Mouse (Mus musculus) adrenal gland, adult 2 months (tissue): ENCODE measurements around the gene Pgr15l. TPM values are rescaled to one million over a fixed set of nuclear protein-coding genes. Genes with fewer than 3 reads are reported as not detected.

Experiments
- DNase-seq: peaks from one replicate; pipeline ENCODE4 v3.0.0; 2021
- long read RNA-seq: library from polyadenylated mRNA; stranded (forward); transcript quantifications from one replicate; pipeline ENCODE4 v2.0.0, GENCODE M21; 2021
- polyA plus RNA-seq: library from polyadenylated mRNA; depleted of rRNA; stranded (reverse); fragments of >200 nt; gene quantifications from 2 replicates; pipeline ENCODE4 v1.2.3, GENCODE M21; 2012; rRNA removed
- total RNA-seq, 2 experiments: library from RNA; stranded (reverse); gene quantifications; 2 replicates each; pipeline ENCODE4 v1.2.3; 2021

The Pgr15l gene
- total RNA-seq (under 1 TPM in 1 of 2 experiments, not detected in 1; 0.09 TPM), polyA plus RNA-seq (not detected in 2 replicates)
- long read RNA-seq, result 0 reads

GRCm38 (mm10) chrX:97072369-97072768 lies at the start of gene Pgr15l:
Gene Pgr15l, plus strand, starts transcription at chrX:97072596.
- peak; percentile 8 for DNase-seq

DNA sequence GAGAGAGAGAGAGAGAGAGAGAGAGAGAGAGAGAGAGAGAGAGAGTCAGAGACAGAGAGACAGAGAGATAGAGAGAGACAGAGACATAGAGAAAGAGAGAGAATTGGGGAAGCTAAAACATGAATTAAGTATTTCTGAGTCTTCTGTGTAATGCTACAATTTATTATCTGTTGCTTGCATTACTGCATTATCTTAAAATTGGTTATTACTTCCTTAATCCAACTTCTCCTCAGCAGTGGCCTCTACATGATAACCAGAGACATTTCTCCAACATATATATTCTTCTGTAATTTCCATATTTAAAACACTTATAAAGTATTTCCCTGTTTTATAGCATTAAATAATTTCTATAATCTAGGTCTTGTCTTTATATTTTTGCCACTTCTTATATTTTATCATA lies 44.9 kb upstream of the Pgr15l start:
- no peak for DNase-seq

GRCm38 (mm10) chrX:97069816-97070215 lies 2.6 kb upstream of the Pgr15l start:
- DNase-seq, result peak; percentile 16
